Mouse (Mus musculus) adrenal gland (tissue): ENCODE results near the gene Zbp1.

Source experiments
- intact Hi-C: fragments of 180-260 bp; cut with DNase I; formaldehyde crosslinking; loops from one replicate; pipeline ENCODE4 v1.15.1; 2025

Zbp1 gene

GRCm38 (mm10) chr2:173247911-173248310 lies 29.2 kb upstream of the Zbp1 start:
- intact Hi-C loops: no loop called here

DNA sequence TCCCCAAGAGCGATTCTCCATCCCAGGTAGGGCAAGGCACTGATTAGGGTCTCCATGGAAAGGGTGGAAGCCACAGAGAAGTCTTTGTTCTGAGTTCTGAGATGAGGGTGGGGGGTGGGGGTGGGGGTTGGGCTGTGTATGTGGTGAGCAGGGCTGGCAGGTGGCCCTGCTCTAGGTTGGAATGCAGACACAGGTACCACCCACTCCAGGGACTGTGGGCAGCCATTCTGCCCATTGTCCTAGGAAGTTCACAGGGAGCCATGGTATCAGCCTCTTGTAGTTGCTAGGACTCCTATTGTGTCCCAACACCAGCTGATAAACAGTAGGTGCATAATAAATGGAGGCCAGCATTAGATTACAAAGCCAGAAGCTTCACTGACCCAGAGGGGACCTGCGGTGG lies 28.5 kb upstream of the Zbp1 start:
- intact Hi-C loops: no loop called here

DNA sequence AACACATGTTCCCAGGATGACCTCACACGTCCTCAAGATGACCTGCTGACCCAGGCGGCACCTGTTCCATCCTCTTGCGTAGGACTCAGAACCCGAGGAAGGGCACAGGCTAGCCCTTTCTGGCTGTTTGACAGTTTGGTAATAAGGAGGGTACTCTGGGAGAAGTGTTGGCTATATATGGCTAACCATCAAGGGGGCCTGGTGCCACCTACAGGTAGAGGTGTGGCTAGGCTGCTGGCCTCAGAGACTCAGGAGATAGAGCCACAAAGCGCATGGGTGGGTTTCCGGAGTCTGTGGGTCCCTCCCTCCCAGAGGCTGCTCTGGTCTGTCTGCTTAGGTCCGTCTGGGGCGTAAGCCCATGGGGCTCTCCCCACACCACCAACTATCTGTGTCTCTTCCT lies 28.0 kb upstream of the Zbp1 start:
- intact Hi-C loops: no loop called here

DNA sequence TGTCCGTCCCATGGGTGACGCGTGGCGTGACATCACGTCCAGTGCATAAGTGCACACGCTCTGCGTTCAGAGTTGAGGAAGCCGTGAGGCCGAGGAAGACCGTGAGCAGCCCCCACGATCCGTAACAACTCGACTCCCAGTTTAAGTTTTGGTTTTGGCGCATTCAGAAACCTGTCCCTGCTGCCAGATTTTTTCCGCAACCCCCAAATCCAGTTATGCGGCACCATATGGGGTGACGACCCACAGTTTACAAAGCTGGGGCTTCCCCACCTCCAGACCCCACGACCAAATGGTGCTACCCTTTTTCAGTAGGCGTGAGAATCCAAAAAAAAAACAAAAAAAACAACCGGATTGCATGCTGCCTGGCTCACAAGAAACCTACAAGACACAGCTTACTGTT lies 26.5 kb upstream of the Zbp1 start:
- intact Hi-C loops: no loop called here

- intact Hi-C loops: no loop called here
Measured at GRCm38 (mm10) chr2:173244108-173244507, 25.4 kb upstream of the Zbp1 start.

GRCm38 (mm10) chr2:173243616-173244015 lies 24.9 kb upstream of the Zbp1 start:
- intact Hi-C loops: no loop called here

- intact Hi-C loops: no loop called here
Measured at GRCm38 (mm10) chr2:173242874-173243273, 24.2 kb upstream of the Zbp1 start.

DNA sequence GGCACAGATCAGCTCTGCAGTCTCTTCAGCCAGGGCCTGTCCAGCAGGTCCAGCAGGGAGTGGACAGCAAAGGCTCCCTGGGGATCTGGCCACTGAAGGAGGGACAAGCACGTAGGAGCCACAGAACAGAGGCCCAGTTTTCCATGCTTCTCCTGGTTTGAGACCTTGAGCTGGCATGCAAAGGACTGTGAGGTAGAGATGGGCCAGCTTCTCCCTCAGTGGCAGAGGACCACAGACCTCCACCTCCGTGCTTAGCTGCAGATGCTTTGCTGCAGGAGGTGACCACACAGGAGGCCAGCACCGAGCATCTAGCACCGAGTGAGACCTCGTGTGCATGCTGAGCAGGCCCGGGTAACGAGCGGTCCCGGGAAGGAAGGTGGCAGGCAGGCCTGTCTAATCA lies 22.0 kb upstream of the Zbp1 start:
- intact Hi-C loops: no loop called here

DNA sequence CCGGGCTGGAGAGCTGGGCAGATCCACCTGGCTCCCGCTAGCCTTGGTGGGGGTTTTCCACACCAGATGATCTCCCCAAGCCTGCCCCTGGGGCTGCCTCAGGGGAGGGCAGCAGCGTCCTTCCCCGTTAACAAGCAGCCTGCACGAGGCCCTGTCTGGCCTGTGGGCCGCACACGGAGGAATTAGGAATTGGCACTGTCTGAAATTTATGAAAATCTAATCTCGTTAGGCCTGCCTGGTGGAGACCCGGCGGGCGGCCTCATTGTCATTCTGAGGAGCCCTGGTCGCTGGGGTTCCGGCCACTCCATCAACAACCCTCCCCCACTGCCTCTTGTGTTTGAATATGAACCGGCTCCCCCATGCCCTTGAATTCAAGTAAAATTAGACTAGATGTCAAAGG lies 19.8 kb upstream of the Zbp1 start:
- intact Hi-C loops: no loop called here

DNA sequence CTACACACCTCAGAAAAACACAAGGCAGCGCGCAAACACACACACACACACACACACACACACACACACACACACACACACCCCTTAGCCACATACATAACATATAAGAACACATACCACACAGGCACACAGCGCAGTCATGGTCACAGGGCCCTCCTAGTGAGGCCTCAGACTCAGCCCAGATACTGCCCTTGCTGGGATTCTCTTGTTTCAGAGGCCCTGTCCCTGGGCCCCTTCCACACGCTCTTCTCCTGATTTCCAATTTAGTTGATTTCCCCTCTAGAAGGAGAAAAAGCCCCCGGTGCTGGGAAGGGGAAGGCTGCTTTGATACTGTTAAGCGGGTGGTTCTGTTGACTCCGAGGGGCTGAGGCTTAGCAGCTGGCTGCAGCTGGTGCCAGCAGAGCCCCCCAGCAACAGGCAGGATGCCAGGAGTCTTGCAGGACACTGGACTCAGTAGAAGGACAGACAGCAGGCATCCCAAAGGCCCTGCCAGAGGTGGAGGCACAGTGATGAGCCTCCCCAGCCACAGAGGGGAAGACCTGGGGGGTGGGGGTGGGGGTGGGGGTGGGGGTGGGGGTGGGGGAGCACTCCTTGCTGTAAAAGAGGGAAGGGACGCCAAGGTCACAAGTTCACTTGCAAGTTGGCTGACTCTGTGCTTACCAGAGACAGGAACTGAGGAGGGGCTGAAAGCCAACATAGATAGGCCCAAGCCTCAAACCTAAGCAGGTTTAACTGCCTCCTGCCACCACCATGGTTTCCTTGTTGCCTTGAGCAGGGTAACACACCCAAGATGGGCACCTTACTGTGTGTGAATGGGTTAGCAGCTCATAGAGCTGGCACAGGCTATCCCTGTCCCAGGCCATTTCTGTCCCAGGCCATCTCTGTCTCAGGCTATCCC lies 17.0 kb upstream of the Zbp1 start:
- intact Hi-C loops: no loop called here

DNA sequence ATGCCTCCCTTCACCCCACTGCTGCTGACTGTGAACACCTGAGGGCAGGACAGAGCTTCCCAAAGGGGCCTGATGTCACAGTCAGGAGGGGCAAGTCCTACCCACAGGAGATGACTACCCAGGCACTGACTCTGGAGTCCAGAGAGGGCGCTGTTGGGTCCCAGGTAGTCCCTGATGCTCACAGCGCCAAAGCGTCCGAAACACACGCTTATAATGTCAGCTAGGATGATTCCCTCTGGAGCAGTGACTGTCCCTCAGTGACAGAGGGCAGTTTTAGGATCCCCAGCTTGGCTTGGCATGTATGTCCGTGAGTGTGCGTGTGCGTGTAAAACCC lies 14.0 kb upstream of the Zbp1 start:
- intact Hi-C loops: loop anchor here (5.0 kb wide), 1 partner anchor 105 kb away; no protein-coding TSS in a partner anchor

- intact Hi-C loops: loop anchor here (5.0 kb wide), 1 partner anchor 105 kb away; no protein-coding TSS in a partner anchor
Measured at GRCm38 (mm10) chr2:173232065-173232765, 13.5 kb upstream of the Zbp1 start.

- intact Hi-C loops: loop anchor here (1.0 to 5.0 kb wide), 3 partner anchors 108 to 316 kb away; no protein-coding TSS in a partner anchor
Measured at GRCm38 (mm10) chr2:173229578-173230224, 11.0 kb upstream of the Zbp1 start.

- intact Hi-C loops: no loop called here
Measured at GRCm38 (mm10) chr2:173228567-173228966, 9.8 kb upstream of the Zbp1 start.

- intact Hi-C loops: no loop called here
Measured at GRCm38 (mm10) chr2:173226792-173227191, 8.1 kb upstream of the Zbp1 start.

GRCm38 (mm10) chr2:173225906-173226305 lies 7.2 kb upstream of the Zbp1 start:
- intact Hi-C loops: no loop called here

DNA sequence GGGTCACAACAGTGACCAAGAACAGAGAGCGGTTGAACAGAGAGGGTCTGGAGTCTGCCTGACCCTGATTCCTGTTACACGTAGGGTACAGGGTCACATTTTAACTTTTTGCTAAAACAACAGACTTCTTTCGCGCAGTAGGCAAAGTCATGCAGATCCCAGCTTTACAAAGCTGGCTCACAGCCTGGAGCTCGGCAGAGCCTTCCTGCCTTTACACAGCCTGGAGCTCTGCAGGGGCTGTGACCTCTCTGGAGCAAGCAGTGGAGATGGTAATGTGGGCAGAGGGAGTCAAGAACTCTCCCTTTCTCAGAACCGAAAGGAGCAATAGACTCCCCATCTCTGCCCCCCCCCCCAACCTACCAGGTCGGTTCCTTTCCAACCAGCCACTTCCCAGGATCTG lies 6.1 kb upstream of the Zbp1 start:
- intact Hi-C loops: no loop called here

DNA sequence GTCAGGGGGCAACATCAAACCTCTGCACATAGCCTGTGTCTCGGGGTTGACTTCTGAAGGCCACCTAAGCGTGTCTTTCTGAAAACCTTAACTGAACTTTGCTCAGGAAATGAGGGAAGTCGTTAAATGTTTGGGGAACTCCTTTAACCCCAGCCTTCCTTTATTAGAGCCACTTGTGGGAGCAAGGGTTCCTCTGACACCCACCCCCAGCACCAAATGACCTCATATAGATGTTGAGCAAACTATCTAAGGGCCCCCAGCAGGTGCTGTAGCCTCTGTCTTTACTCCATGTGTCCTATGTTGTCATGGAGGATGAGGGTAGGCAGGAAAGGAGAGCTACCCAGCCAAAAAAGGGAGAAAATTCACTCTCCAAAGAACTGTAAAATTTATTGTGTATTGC lies 5.4 kb upstream of the Zbp1 start:
- intact Hi-C loops: no loop called here

DNA sequence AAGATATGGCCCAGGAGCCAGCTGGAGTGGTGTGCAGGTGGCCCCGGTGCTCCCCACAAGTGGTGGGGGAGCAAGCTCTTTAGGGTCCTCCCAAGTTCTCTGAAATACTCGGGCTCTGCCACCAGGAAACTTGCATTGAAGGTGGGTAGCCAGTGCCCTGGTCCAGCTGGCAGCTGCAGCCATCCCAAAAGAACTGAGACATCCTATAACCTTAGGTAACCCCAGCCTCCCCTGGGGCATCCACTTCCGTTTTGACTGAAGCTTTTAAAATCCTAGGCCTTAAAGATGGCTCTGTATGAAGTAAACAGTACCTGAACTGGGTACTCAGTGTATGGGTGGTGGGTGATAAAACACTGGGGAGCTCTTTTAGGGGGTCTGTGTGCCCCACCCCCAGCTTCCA lies 4.8 kb upstream of the Zbp1 start:
- intact Hi-C loops: no loop called here

GRCm38 (mm10) chr2:173220754-173221153 lies 2.0 kb upstream of the Zbp1 start:
- intact Hi-C loops: no loop called here

GRCm38 (mm10) chr2:173219256-173219954 lies 682 bp upstream of the Zbp1 start:
- intact Hi-C loops: no loop called here
